Mouse (Mus musculus) right cerebral cortex, postnatal 36 days (tissue): Measurements from ENCODE around the gene Iqsec3.

Source experiments
- DNase-seq, 2 experiments: peaks; one replicate each; pipeline ENCODE4 v3.0.0; 2022; ENCODE audit warnings: low spot score in 2 of 2, mixed read lengths in 1 of 2

The Iqsec3 gene

GRCm38 (mm10) chr6:121454549-121455494 lies 18.7 kb downstream of the Iqsec3 start:
- DNase-seq: no peak

- no peak for DNase-seq
Observed at GRCm38 (mm10) chr6:121453776-121454175, 19.7 kb downstream of the Iqsec3 start.

- no peak for DNase-seq
Observed at GRCm38 (mm10) chr6:121451703-121452102, 21.8 kb downstream of the Iqsec3 start.

- DNase-seq: no peak
Observed at GRCm38 (mm10) chr6:121440696-121441220, 32.7 kb downstream of the Iqsec3 start.

- no peak for DNase-seq
Observed at GRCm38 (mm10) chr6:121424830-121425229, 48.6 kb downstream of the Iqsec3 start.

- no peak for DNase-seq
Observed at GRCm38 (mm10) chr6:121424403-121424802, 49.1 kb downstream of the Iqsec3 start.

GRCm38 (mm10) chr6:121412558-121413297 lies 60.8 kb downstream of the Iqsec3 start:
- no peak for DNase-seq

GRCm38 (mm10) chr6:121407571-121408011 lies 65.9 kb downstream of the Iqsec3 start:
- no peak for DNase-seq

- DNase-seq: no peak
Observed at GRCm38 (mm10) chr6:121405311-121405710, 68.2 kb downstream of the Iqsec3 start.

GRCm38 (mm10) chr6:121402661-121403244 lies 70.7 kb downstream of the Iqsec3 start:
- no peak for DNase-seq

- DNase-seq: no peak
Observed at GRCm38 (mm10) chr6:121401826-121402660, 71.4 kb downstream of the Iqsec3 start.

- DNase-seq: no peak
Observed at GRCm38 (mm10) chr6:121401140-121401539, 72.3 kb downstream of the Iqsec3 start.

- DNase-seq: peak in 1 of 2 experiments; percentile 37
Observed at GRCm38 (mm10) chr6:121392610-121393252, 80.7 kb downstream of the Iqsec3 start.

- DNase-seq: no peak
Observed at GRCm38 (mm10) chr6:121385397-121385796, 88.1 kb downstream of the Iqsec3 start.

GRCm38 (mm10) chr6:121382071-121382470 lies 91.4 kb downstream of the Iqsec3 start:
- no peak for DNase-seq

- DNase-seq: no peak
Observed at GRCm38 (mm10) chr6:121380576-121380975, 92.9 kb downstream of the Iqsec3 start.

- no peak for DNase-seq
Observed at GRCm38 (mm10) chr6:121378256-121378655, 95.2 kb downstream of the Iqsec3 start.

GRCm38 (mm10) chr6:121376159-121376558 lies 97.3 kb downstream of the Iqsec3 start:
- DNase-seq: no peak

- peak in 1 of 2 experiments; percentile 19 for DNase-seq
Observed at GRCm38 (mm10) chr6:121371197-121371980, 102.1 kb downstream of the Iqsec3 start.

- DNase-seq: no peak
Observed at GRCm38 (mm10) chr6:121367099-121367498, 106.4 kb downstream of the Iqsec3 start.
